In genomic region chrX:52717495-52717894, GRCm38 (mm10) we compare ENCODE assay signal across 13 mouse cellular contexts.
DNase-seq lines count a peak whose midpoint lies in the region; ATAC-seq and TF ChIP-seq lines count a peak whose summit lies in the region.
"Had no signal": no experiment of that assay in that cellular context is flagged by ENCODE, and none has a peak within 500 bp of the region (broad histone marks: within the 10 kb centered on the region; RNA-seq: fewer than 3 reads in every experiment).

No protein-coding gene starts in this region.

- H3K27me3 ChIP-seq in intestine, postnatal 0 days (replicated peaks; ENCODE audit: control insufficient read depth, insufficient read depth, low read length), result no peaks in the 10 kb centered on the region
- no peaks in the 10 kb centered on the region for H3K27me3 ChIP-seq in intestine, embryonic 15.5 days (replicated peaks)
- H3K27me3 ChIP-seq: embryonic facial prominence, embryonic 13.5 days; limb, embryonic 15.5 days had no signal

- no peak overlapping the region for H3K4me2 ChIP-seq in intestine, postnatal 0 days (replicated peaks; ENCODE audit: low read depth)
- H3K4me2 ChIP-seq in intestine, embryonic 15.5 days (replicated peaks), result no peak overlapping the region
- H3K4me2 ChIP-seq: embryonic facial prominence, embryonic 13.5 days; limb, embryonic 15.5 days had no signal

- WGBS in intestine, postnatal 0 days, result 27% methylated on average over 3 of the region's 3 CpGs
- 21% methylated on average over 3 of the region's 3 CpGs for WGBS in intestine, embryonic 15.5 days

- H3K4me1 ChIP-seq in intestine, postnatal 0 days (replicated peaks; ENCODE audit: control insufficient read depth, insufficient read depth, low read length), result no peaks in the 10 kb centered on the region
- H3K4me1 ChIP-seq in intestine, embryonic 15.5 days (replicated peaks), result no peaks in the 10 kb centered on the region
- H3K4me1 ChIP-seq: embryonic facial prominence, embryonic 13.5 days; limb, embryonic 15.5 days had no signal

- no peaks in the 10 kb centered on the region for H3K9me3 ChIP-seq in intestine, postnatal 0 days (ENCODE audit: control insufficient read depth)
- no peaks in the 10 kb centered on the region for H3K9me3 ChIP-seq in intestine, embryonic 15.5 days
- H3K9me3 ChIP-seq: embryonic facial prominence, embryonic 13.5 days; limb, embryonic 15.5 days had no signal

- no peak overlapping the region for H3K27ac ChIP-seq in intestine, postnatal 0 days (ENCODE audit: low read depth, low read length)
- no peak overlapping the region for H3K27ac ChIP-seq in intestine, embryonic 15.5 days
- H3K27ac ChIP-seq: embryonic facial prominence, embryonic 13.5 days; limb, embryonic 15.5 days had no signal

- peak; percentile 71 for TF ChIP-seq CTCF in intestine, postnatal 0 days (IDR thresholded peaks at IDR 0.05; ENCODE audit: low read depth)

- H3K4me3 ChIP-seq in intestine, postnatal 0 days (ENCODE audit: low read depth, low read length), result no peak overlapping the region
- no peak overlapping the region for H3K4me3 ChIP-seq in intestine, embryonic 15.5 days (replicated peaks)
- H3K4me3 ChIP-seq: embryonic facial prominence, embryonic 13.5 days; limb, embryonic 15.5 days had no signal

- no peak overlapping the region for H3K9ac ChIP-seq in intestine, postnatal 0 days (ENCODE audit: low read depth, low read length)
- no peak overlapping the region for H3K9ac ChIP-seq in intestine, embryonic 15.5 days
- H3K9ac ChIP-seq: embryonic facial prominence, embryonic 13.5 days; limb, embryonic 15.5 days had no signal

- H3K36me3 ChIP-seq in intestine, postnatal 0 days (ENCODE audit: control insufficient read depth, insufficient read depth), result no peaks in the 10 kb centered on the region
- H3K36me3 ChIP-seq in intestine, embryonic 15.5 days, result no peaks in the 10 kb centered on the region
- H3K36me3 ChIP-seq: embryonic facial prominence, embryonic 13.5 days; limb, embryonic 15.5 days had no signal

- no peak for ATAC-seq in intestine, postnatal 0 days
- ATAC-seq in intestine, embryonic 15.5 days, result no peak
- ATAC-seq: intestine, embryonic 16.5 days had no signal

- peak; percentile 0 for DNase-seq in right cerebral cortex, adult 18-20 months
- no peak for DNase-seq in right cerebral cortex, postnatal 25 days
- peak; percentile 13 for DNase-seq in adipocyte (ENCODE audit: low spot score)
- DNase-seq in retina, postnatal 1 day, result peak; percentile 12
- no peak for DNase-seq in Muller cell, postnatal 12 days (ENCODE audit: inconsistent ontology term)
- DNase-seq: adrenal gland, adult 2 months; gastrocnemius, postnatal 14 days; thymus, postnatal 25 days had no signal

Comparison
In these comparisons a context has a peak if more than half of its experiments do, and no peak if none do; other contexts are left out.
1. DNase-seq: peak in right cerebral cortex, adult 18-20 months (single experiment), adipocyte (single experiment) and retina, postnatal 1 day (single experiment); none in right cerebral cortex, postnatal 25 days (single experiment) and Muller cell, postnatal 12 days (single experiment).